Mouse (Mus musculus) layer of hippocampus, adult 2 months (tissue): ENCODE measurements at regions not wholly inside any gene's neighbourhood (a gene's known extent, or its start where the extent isn't known, plus 50 kb on each side); places are given as distances from the start of the nearest gene placed in this dataset.
"Not testable (repeated sequence)": the region's sequence is repeated elsewhere in the genome, so short reads cannot be mapped to it uniquely, and the experiment has no call there.

Source experiments
- DNase-seq, 2 experiments: peaks; one replicate each; pipeline ENCODE4 v3.0.0; 2022; ENCODE audit warnings: low spot score in 2 of 2
- H3K27ac ChIP-seq: fragments of 200-600 bp; 2 replicates; pipeline ENCODE4 v1.8.1; 2022
- H3K4me3 ChIP-seq: fragments of 200-600 bp; 2 replicates; pipeline ENCODE4 v1.8.1; 2022; ENCODE audit warnings: mild to moderate bottlenecking
- CTCF ChIP-seq: fragments of 200-600 bp; conservative IDR thresholded peaks from 2 replicates; pipeline ENCODE4 v1.8.1; 2022; ENCODE audit warnings: antibody characterized with exemption, mild to moderate bottlenecking, moderate library complexity

DNA sequence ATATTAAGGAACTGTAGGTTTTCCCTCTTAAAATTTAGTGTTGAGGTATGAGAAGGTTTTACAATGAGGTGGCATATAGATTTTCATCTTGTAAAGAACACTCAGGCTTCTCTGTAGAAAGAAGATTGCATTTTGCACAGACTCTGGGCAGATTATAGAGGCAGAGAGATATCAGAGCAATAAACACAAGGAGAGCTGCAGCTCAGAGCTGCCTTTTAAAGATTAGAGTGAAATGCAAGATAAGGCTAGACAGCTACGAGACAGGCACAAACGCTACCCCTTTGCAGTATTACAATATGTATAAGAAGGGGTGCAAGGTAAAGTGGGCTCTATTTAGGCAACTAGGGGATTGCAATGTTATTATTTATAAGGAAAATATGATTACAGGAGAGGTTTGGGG lies 90.5 kb upstream of the 4931417E11Rik start:
- no peak overlapping the region for H3K27ac ChIP-seq
- no peak overlapping the region for H3K4me3 ChIP-seq
- no peak for DNase-seq
- no peak for TF ChIP-seq CTCF

DNA sequence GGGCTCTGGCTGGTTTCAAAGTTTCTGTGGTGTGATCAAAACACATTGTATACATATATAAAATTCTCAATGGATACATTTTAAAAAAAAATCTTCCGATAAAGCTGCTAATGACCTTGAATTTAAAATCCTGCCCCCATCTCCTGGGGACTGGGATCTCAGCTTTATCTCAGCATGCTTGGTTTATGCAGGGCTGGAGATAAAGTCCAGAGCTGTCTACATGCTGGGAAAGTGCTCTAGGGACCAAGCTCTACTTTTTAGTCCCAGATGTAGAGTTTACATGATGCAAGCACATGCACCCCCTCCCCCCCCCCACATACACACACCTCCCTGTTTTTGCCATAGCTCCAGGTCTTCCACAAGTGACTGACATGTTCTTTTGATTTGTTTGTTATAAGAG lies 61.1 kb upstream of the 4931417E11Rik start:
- H3K4me3 ChIP-seq: no peak overlapping the region
- H3K27ac ChIP-seq: no peak overlapping the region
- TF ChIP-seq CTCF: no peak
- DNase-seq: no peak

DNA sequence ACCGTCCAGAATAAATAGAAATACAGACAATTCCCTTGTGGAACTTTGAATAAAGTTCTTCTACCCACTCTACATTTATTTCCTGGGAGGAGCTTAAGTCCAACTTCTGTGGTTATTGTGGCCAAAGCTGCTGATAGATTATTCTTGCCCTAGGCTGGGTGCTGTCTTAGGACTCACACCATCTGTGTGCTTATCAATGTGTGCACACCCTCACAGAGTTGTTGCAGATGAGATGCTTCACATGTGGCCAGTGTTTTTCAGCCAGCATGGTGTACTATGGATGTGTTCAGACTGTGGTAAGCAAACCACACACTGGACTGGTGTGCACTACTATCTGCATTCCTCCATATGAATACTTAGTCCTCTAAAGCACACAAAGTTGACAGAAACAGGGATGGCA lies 60.6 kb upstream of the 4931417E11Rik start:
- TF ChIP-seq CTCF: no peak
- DNase-seq: no peak
- Histone ChIP-seq H3K4me3 (no peak overlapping the region), H3K27ac (no peak overlapping the region)

DNA sequence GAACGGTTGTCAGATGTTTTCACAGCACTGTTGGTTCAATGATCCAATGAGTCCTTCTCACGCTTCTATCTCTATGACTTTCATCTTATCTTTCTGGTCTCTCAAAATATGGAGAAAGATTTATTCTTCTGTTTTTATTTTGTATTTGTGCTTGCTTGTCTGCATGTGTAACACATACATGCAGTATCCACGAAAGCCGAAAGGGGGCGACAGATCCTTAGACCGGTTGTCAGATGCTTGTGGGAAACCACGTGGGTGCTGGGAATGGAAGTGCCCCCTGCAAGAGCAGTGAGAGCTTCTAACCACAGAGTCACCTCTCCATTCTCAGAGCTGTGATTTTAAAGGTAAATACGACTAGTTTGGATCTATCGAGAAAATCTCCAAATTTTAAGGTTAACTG lies 54.2 kb upstream of the 4931417E11Rik start:
- H3K27ac ChIP-seq: no peak overlapping the region
- TF ChIP-seq CTCF: peak; percentile 44
- no peak overlapping the region for H3K4me3 ChIP-seq
- DNase-seq: no peak

DNA sequence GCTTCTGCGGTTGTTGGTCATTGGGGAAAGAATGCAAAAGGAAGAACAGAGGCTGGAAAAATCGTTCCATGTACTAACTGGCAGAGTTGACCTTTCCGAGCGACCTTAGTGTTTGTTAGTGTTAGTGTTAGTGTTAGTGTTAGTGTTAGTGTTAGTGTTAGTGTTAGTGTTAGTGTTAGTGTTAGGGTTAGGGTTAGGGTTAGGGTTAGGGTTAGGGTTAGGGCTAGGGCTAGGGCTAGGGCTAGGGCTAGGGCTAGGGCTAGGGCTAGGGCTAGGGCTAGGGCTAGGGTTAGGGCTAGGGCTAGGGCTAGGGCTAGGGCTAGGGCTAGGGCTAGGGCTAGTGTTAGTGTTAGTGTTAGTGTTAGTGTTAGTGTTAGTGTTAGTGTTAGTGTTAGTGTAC lies 50.4 kb upstream of the 4931417E11Rik start:
- H3K4me3 ChIP-seq, H3K27ac ChIP-seq, DNase-seq: not testable (repeated sequence)
